Mouse (Mus musculus) liver, adult (tissue): ENCODE data around the gene Jmjd7.

Experiments used
- GATA4 ChIP-seq: IDR thresholded peaks from 2 replicates; pipeline ENCODE4 v1.6.1; 2014; ENCODE audit warnings: mild to moderate bottlenecking, low read length; ENCODE audit not compliant: insufficient replicate concordance

Gene Jmjd7

GRCm38 (mm10) chr2:120000882-120001584 lies 26.2 kb upstream of the Jmjd7 start:
- TF ChIP-seq GATA4, result no peak

- no peak for TF ChIP-seq GATA4
These were observed 25.3 kb upstream of the Jmjd7 start for GRCm38 (mm10) chr2:120001956-120002355.

- no peak for TF ChIP-seq GATA4
These were observed 23.3 kb upstream of the Jmjd7 start for GRCm38 (mm10) chr2:120003970-120004369.

GRCm38 (mm10) chr2:120006696-120007095 lies 20.6 kb upstream of the Jmjd7 start:
- no peak for TF ChIP-seq GATA4

- TF ChIP-seq GATA4, result no peak
These were observed 19.5 kb upstream of the Jmjd7 start for GRCm38 (mm10) chr2:120007680-120008210.

- TF ChIP-seq GATA4, result no peak
These were observed 18.6 kb upstream of the Jmjd7 start for GRCm38 (mm10) chr2:120008672-120009071.

- TF ChIP-seq GATA4, result no peak
These were observed 15.7 kb upstream of the Jmjd7 start for GRCm38 (mm10) chr2:120011462-120012200.

- no peak for TF ChIP-seq GATA4
These were observed 14.4 kb upstream of the Jmjd7 start for GRCm38 (mm10) chr2:120012924-120013323.

- no peak for TF ChIP-seq GATA4
These were observed 13.3 kb upstream of the Jmjd7 start for GRCm38 (mm10) chr2:120013831-120014486.

- TF ChIP-seq GATA4, result no peak
These were observed 11.4 kb upstream of the Jmjd7 start for GRCm38 (mm10) chr2:120015882-120016281.

- no peak for TF ChIP-seq GATA4
These were observed 9.7 kb upstream of the Jmjd7 start for GRCm38 (mm10) chr2:120017599-120017998.

GRCm38 (mm10) chr2:120024337-120024736 lies 2.9 kb upstream of the Jmjd7 start:
- TF ChIP-seq GATA4, result no peak

- no peak for TF ChIP-seq GATA4
These were observed 658 bp downstream of the Jmjd7 start for GRCm38 (mm10) chr2:120027950-120028331.

GRCm38 (mm10) chr2:120030380-120030779 lies 3.1 kb downstream of the Jmjd7 start:
- no peak for TF ChIP-seq GATA4

- no peak for TF ChIP-seq GATA4
These were observed 5.6 kb downstream of the Jmjd7 start, which contains the start of gene Pla2g4b for GRCm38 (mm10) chr2:120032726-120033467. Gene Pla2g4b (plus strand): TSS chr2:120033417.
